In genomic region chr19:43440112-43440737, GRCm38 (mm10) we compare ENCODE assay signal across 8 mouse cellular contexts. TPM values are rescaled to one million over a fixed set of nuclear protein-coding genes. Genes with fewer than 3 reads are reported as not detected.
DNase-seq lines count a peak whose midpoint lies in the region; ATAC-seq and TF ChIP-seq lines count a peak whose summit lies in the region.

Gene Cnnm1, plus strand, starts transcription at chr19:43440436.

- peak within 1 kb of the TSS; percentile 99 for H3K4me2 ChIP-seq in forebrain, embryonic 11.5 days (ENCODE audit: low read depth, low read length, severe bottlenecking)

- peak within 1 kb of the TSS; percentile 61 for H3K9ac ChIP-seq in forebrain, embryonic 11.5 days (ENCODE audit: low read length)

- peaks cover 29% of the 10 kb centered on the region for H3K36me3 ChIP-seq in G1E (replicated peaks)
- no peaks in the 10 kb centered on the region for H3K36me3 ChIP-seq in forebrain, embryonic 11.5 days (ENCODE audit: control insufficient read depth, insufficient read depth, low read length)

- peak; percentile 84 for DNase-seq in G1E (ENCODE audit: low spot score)
- peak; percentile 86 for DNase-seq in brain, embryonic 14.5 days (ENCODE audit: low read depth)
- peak; percentile 86 for DNase-seq in forebrain, embryonic 11.5 days (ENCODE audit: low spot score)
- DNase-seq in layer of hippocampus, postnatal 10 days (ENCODE audit: low spot score in 2 of 2) = peak; percentile 72 to 80
- DNase-seq in lung, postnatal 14 days = peak; percentile 3
- peak; percentile 77 for DNase-seq in right cerebral cortex, postnatal 14 days

- peaks cover 3% of the 10 kb centered on the region for H3K9me3 ChIP-seq in G1E (replicated peaks)
- no peaks in the 10 kb centered on the region; the same call in 1 of the 2 replicates for H3K9me3 ChIP-seq in forebrain, embryonic 11.5 days (ENCODE audit: control insufficient read depth, low read length)

- H3K4me1 ChIP-seq in G1E (ENCODE audit: insufficient read depth, low read depth, low read length) = peaks cover 56% of the 10 kb centered on the region
- H3K4me1 ChIP-seq in forebrain, embryonic 11.5 days (replicated peaks; ENCODE audit: control insufficient read depth, insufficient read depth, low read length) = peaks cover 6% of the 10 kb centered on the region; the same call in 1 of the 2 replicates

- peak within 1 kb of the TSS; percentile 90 for H3K4me3 ChIP-seq in G1E (ENCODE audit: low read depth, low read length)
- H3K4me3 ChIP-seq in forebrain, embryonic 11.5 days (ENCODE audit: low read depth, low read length) = peak within 1 kb of the TSS; percentile 66

- peak; percentile 78 for TF ChIP-seq POLR2A in brain, embryonic 14.5 days (IDR thresholded peaks at IDR 0.05; ENCODE audit: borderline replicate concordance, extremely low read depth, insufficient read depth, insufficient read length, poor library complexity, severe bottlenecking)

- no peak for TF ChIP-seq CTCF in G1E (IDR thresholded peaks at IDR 0.05; ENCODE audit: low read depth, low read length)
- TF ChIP-seq CTCF in brain, embryonic 14.5 days (IDR thresholded peaks at IDR 0.05; ENCODE audit: borderline replicate concordance, extremely low read depth, insufficient read depth, insufficient read length) = no peak

- WGBS in forebrain, embryonic 11.5 days = under 1% methylated on average over 50 of the region's 51 CpGs

- H3K27me3 ChIP-seq in G1E (ENCODE audit: insufficient read depth, low read length) = peaks cover 5% of the 10 kb centered on the region; the same call in 1 of the 2 replicates
- H3K27me3 ChIP-seq in forebrain, embryonic 11.5 days (ENCODE audit: control insufficient read depth, insufficient read depth, low read length) = peaks cover 22% of the 10 kb centered on the region

- no peak within 1 kb of the TSS for H3K27ac ChIP-seq in forebrain, embryonic 11.5 days (ENCODE audit: low read depth, low read length)

- ATAC-seq in G1E (ENCODE audit: extremely low read depth, insufficient number of reproducible peaks, low FRiP score, poor library complexity, severe bottlenecking) = peak; percentile 47; the same call in 1 of the 2 replicates
- ATAC-seq in forebrain, embryonic 11.5 days (replicated peaks; ENCODE audit: low FRiP score) = peak; percentile 91
- ATAC-seq in hematopoietic stem cell, adult 5-6 weeks (replicated peaks in 1 of 2; ENCODE audit: insufficient read depth in 1 of 2, low FRiP score in 2 of 2, low TSS enrichment in 1 of 2, low read depth in 1 of 2, poor library complexity in 2 of 2, severe bottlenecking in 2 of 2) = peak; percentile 49 to 71; a peak in 3 of 4 replicates
- ATAC-seq in activated CD4-positive, CD25-positive, alpha-beta regulatory T cell, adult 4 months = no peak

RNA-seq across cellular contexts. Expression of gene Cnnm1, which starts in this region (rescaled TPM):
- 14.5 and 19.0 TPM in 2 replicates for total RNA-seq in G1E (2014; fragmentation: Nextera tagmentation)
- 2.8 and 3.1 TPM in 2 replicates for total RNA-seq in G1E (2017)
- 2.7 and 2.8 TPM in 2 replicates for polyA plus RNA-seq in G1E (2012)
- polyA plus RNA-seq in brain, embryonic 14.5 days (2012; rRNA removed) = 3.7 and 5.8 TPM in 2 replicates
- polyA plus RNA-seq in forebrain, embryonic 11.5 days (2014; fragmentation: Nextera tagmentation; extraction: Ambion mirVana) = 0.35 and 0.37 TPM in 2 replicates
- total RNA-seq in hematopoietic stem cell, adult 5-6 weeks (2017) = not detected in 2 replicates
- 10 to 100 TPM; 34.1 to 34.5 TPM for total RNA-seq in layer of hippocampus, postnatal 10 days (2021)
- polyA plus RNA-seq in activated CD4-positive, CD25-positive, alpha-beta regulatory T cell, adult 4 months (2017; shearing (Covaris generic)) = not detected

Comparison
In these comparisons a context has a peak if more than half of its experiments do, and no peak if none do; other contexts are left out.
1. Peak in DNase-seq, ATAC-seq, H3K4me3 ChIP-seq, H3K9ac ChIP-seq and H3K4me2 ChIP-seq in forebrain, embryonic 11.5 days; RNA of the gene not detected or under 1 TPM.
2. Peak in ATAC-seq in hematopoietic stem cell, adult 5-6 weeks; RNA of the gene not detected or under 1 TPM.
3. DNase-seq: peak in every context shown above with its lines; median percentile 86 in brain, embryonic 14.5 days; 86 in forebrain, embryonic 11.5 days; 84 in G1E; 77 in right cerebral cortex, postnatal 14 days; 76 in layer of hippocampus, postnatal 10 days; 3 in lung, postnatal 14 days.